Mouse (Mus musculus) embryonic facial prominence, embryonic 11.5 days (tissue): ENCODE data around the gene Slc39a3. TPM values are rescaled to one million over a fixed set of nuclear protein-coding genes. Genes with fewer than 3 reads are reported as not detected.

ENCODE experiments used
- ATAC-seq: fragments of 200-750 bp; cut with Nextera tagmentation; replicated peaks from 2 replicates; pipeline ENCODE4 v1.8.0; 2017; ENCODE audit warnings: low read depth; ENCODE audit not compliant: insufficient number of reproducible peaks, low FRiP score, low TSS enrichment
- DNase-seq: peaks from one replicate; pipeline ENCODE4 v3.0.0-alpha.2; 2015; ENCODE audit warnings: low spot score
- H3K27ac ChIP-seq: fragments of 300-500 bp; sonication (generic); replicated peaks from 2 replicates; pipeline ENCODE4 v1.5.1; 2014; ENCODE audit warnings: mild to moderate bottlenecking, low read depth, low read length, control low read depth
- H3K27me3 ChIP-seq: fragments of 300-500 bp; sonication (generic); 2 replicates; pipeline ENCODE4 v1.6.1; 2014; ENCODE audit warnings: mild to moderate bottlenecking, low read length, moderate library complexity, mixed read lengths; ENCODE audit not compliant: control insufficient read depth, insufficient read depth
- H3K36me3 ChIP-seq: fragments of 300-500 bp; sonication (generic); replicated peaks from 2 replicates; pipeline ENCODE4 v1.6.1; 2014; ENCODE audit warnings: low read depth, mild to moderate bottlenecking, low read length, moderate library complexity, mixed read lengths; ENCODE audit not compliant: control insufficient read depth, insufficient read depth
- H3K4me1 ChIP-seq: fragments of 300-500 bp; sonication (generic); 2 replicates; pipeline ENCODE4 v1.6.1; 2014; ENCODE audit warnings: low read length, mixed read lengths; ENCODE audit not compliant: control insufficient read depth, insufficient read depth
- H3K4me2 ChIP-seq: fragments of 300-500 bp; sonication (generic); 2 replicates; pipeline ENCODE4 v1.6.1; 2014; ENCODE audit warnings: low read depth, mild to moderate bottlenecking, control low read depth, low read length, moderate library complexity
- H3K4me3 ChIP-seq: fragments of 300-500 bp; sonication (generic); 2 replicates; pipeline ENCODE4 v1.5.1; 2014; ENCODE audit warnings: low read depth, low read length, control low read depth
- H3K9ac ChIP-seq: fragments of 300-500 bp; sonication (generic); replicated peaks from 2 replicates; pipeline ENCODE4 v1.6.1; 2014; ENCODE audit warnings: mild to moderate bottlenecking, control low read depth, low read length
- H3K9me3 ChIP-seq: fragments of 300-500 bp; sonication (generic); replicated peaks from 2 replicates; pipeline ENCODE4 v1.6.1; 2016; ENCODE audit warnings: mild to moderate bottlenecking, low read length, inconsistent platforms, mixed read lengths; ENCODE audit not compliant: control insufficient read depth
- WGBS: fragments of 180-500 bp; shearing (Covaris S2); extraction: QIAGEN DNeasy Blood & Tissue Kit; methylation state at CpG from one replicate; pipeline ENCODE4 v1.1.7; 2014; 5-methylcytosine and 5-hydroxymethylcytosine counted together
- polyA plus RNA-seq: library from polyadenylated mRNA; unstranded; fragments of >200 nt; fragmentation: Nextera tagmentation; extraction: Ambion mirVana; gene quantifications from 2 replicates; pipeline ENCODE4 v1.2.1, GENCODE M21; 2014

The Slc39a3 gene
- polyA plus RNA-seq, 1 experiment from 2014 or later: 7.2 TPM

DNA sequence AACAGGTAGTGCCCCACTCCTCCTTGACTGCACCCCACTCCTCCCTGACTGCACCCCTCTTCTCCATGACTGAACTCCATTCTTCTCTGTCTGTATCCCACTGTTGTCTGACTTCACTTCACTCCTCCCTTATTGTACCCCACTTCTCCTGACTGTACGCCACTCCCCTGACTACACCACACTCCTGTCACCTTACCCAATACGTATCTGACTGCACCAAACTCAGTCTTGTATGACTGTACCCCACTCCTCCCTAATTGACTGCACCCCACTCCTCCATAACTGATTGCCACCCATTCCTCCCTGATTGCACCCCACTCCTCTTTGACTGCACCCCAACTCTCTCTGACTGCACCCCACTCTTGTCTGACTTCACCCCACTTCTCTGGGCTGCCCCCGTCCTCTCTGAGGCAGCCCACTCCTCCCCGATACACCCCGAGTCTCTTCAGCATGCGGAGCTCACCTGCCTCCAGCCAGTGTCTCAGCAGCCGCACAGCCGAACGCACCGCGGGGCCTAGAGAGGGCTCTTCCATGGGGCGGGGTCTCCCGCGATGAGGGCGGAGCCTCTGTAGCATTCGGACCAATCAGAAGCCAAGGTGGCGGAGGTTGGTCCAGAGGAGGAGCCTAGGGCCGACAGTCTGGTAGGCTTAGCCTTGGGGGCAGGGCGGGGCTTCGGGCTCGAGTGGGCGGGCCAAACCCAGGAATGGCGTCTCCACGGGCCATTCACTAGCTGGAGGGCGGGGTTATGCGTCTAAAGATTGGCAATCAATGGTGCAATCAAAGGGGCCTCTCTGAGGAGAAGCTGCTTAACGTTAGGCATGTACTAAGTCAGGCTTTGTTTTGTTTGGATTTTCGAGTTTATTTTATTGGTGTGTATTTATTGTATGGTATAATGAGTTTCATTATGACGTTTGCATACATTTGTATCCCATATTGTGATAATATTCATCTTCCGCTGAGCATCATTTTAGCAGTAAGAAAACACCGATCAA, 22.5 kb downstream of the Slc39a3 start, which contains the start of gene Gng7:
Gng7 (minus strand) TSS at position 553 of the 992 bp plus-strand sequence.
- H3K9me3 ChIP-seq: no peaks in the 10 kb centered on the region
- WGBS: 9% methylated on average over 31 of the region's 31 CpGs
- H3K4me1 ChIP-seq: no peaks in the 10 kb centered on the region
- ATAC-seq (peak; percentile 91), DNase-seq (peak; percentile 98)
- H3K9ac ChIP-seq: peak within 1 kb of the TSS; percentile 51
- H3K36me3 ChIP-seq: no peaks in the 10 kb centered on the region
- no peaks in the 10 kb centered on the region for H3K27me3 ChIP-seq
- H3K27ac ChIP-seq: no peak within 1 kb of the TSS
- H3K4me3 ChIP-seq: peak within 1 kb of the TSS; percentile 42
- H3K4me2 ChIP-seq: peak within 1 kb of the TSS; percentile 57

- Histone ChIP-seq H3K4me1 (no peaks in the 10 kb centered on the region), H3K4me2 (no peak overlapping the region), H3K27ac (no peak overlapping the region), H3K36me3 (no peaks in the 10 kb centered on the region), H3K27me3 (no peaks in the 10 kb centered on the region), H3K4me3 (no peak overlapping the region), H3K9ac (no peak overlapping the region), H3K9me3 (no peaks in the 10 kb centered on the region)
- ATAC-seq (no peak), DNase-seq (no peak)
- WGBS: 64% methylated on average over 6 of the region's 6 CpGs
Measured at GRCm38 (mm10) chr10:81010851-81011250, 26.4 kb downstream of the Slc39a3 start.

DNA sequence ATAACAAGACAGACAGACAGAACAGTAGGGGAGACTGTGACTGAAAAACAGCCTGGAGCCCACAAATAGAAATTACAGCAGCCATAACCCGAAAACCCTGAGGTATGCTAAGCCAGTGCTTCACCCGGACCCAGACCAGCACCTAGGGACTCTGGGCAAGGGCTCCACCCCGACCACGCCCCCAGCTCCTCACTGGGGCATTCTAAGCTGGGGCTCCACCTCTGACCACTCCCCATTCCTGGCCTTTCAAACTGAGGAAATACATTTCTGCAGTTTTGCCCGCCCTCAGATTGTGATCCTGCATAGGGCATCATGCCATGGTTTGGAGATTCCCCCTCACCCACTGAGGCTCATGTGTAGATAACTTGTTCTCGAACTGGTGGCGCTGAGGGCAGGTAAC, 30.0 kb downstream of the Slc39a3 start:
- Histone ChIP-seq H3K9me3 (no peaks in the 10 kb centered on the region), H3K27me3 (no peaks in the 10 kb centered on the region), H3K4me2 (no peak overlapping the region), H3K4me1 (no peaks in the 10 kb centered on the region), H3K4me3 (no peak overlapping the region), H3K9ac (no peak overlapping the region), H3K36me3 (no peaks in the 10 kb centered on the region), H3K27ac (no peak overlapping the region)
- no peak for ATAC-seq
- 33% methylated on average over 7 of the region's 7 CpGs for WGBS
- no peak for DNase-seq

DNA sequence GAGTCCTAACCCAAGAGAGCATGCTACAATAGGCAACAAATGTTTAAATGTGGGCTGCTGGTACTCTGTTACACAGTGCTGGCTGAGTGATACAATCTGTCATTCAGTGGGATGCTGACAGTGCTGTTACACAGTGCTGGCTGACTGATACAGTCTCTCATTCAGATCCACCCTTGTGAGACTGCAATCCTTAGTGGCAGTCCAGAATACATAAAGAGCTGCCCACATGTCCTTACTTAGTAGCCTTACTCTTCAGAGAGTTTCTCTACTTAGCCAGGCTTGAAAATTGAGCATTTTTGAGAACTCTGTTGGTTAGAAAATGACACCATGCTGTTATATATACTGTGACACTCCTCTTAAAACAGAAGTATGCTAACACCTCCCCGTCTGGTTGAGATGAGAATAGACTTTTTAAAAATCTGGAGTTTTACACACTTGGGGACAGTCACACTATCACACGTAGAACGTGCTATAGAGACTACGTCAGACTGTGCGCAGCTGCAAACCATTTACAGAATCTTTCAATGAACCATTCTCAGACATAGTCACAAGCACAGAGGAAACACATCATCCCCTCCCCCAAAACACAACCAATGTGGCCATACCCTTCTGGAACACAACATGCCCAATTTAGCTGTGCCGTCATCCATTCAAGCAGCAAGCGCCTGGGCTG, 31.1 kb downstream of the Slc39a3 start:
- DNase-seq: no peak
- no peaks in the 10 kb centered on the region for H3K4me1 ChIP-seq
- 88% methylated on average over 7 of the region's 7 CpGs for WGBS
- H3K27me3 ChIP-seq: no peaks in the 10 kb centered on the region
- ATAC-seq: no peak
- H3K9me3 ChIP-seq: no peaks in the 10 kb centered on the region
- no peak overlapping the region for H3K4me2 ChIP-seq
- no peaks in the 10 kb centered on the region for H3K36me3 ChIP-seq
- H3K27ac ChIP-seq: no peak overlapping the region
- H3K9ac ChIP-seq: no peak overlapping the region
- no peak overlapping the region for H3K4me3 ChIP-seq

GRCm38 (mm10) chr10:81001161-81001560, 36.1 kb downstream of the Slc39a3 start:
- no peaks in the 10 kb centered on the region for H3K4me1 ChIP-seq
- DNase-seq: no peak
- no peaks in the 10 kb centered on the region for H3K27me3 ChIP-seq
- no peaks in the 10 kb centered on the region for H3K9me3 ChIP-seq
- no peak overlapping the region for H3K27ac ChIP-seq
- H3K4me2 ChIP-seq: no peak overlapping the region
- no peak overlapping the region for H3K9ac ChIP-seq
- H3K36me3 ChIP-seq: no peaks in the 10 kb centered on the region
- ATAC-seq: no peak
- H3K4me3 ChIP-seq: no peak overlapping the region
- 66% methylated on average over 10 of the region's 10 CpGs for WGBS

- DNase-seq (no peak), ATAC-seq (no peak)
- no peak overlapping the region for H3K27ac ChIP-seq
- H3K4me2 ChIP-seq: no peak overlapping the region
- H3K4me3 ChIP-seq: no peak overlapping the region
- no peaks in the 10 kb centered on the region for H3K36me3 ChIP-seq
- 52% methylated on average over 28 of the region's 28 CpGs for WGBS
- H3K9ac ChIP-seq: no peak overlapping the region
- H3K4me1 ChIP-seq: no peaks in the 10 kb centered on the region
- no peaks in the 10 kb centered on the region for H3K27me3 ChIP-seq
- no peaks in the 10 kb centered on the region for H3K9me3 ChIP-seq
Measured at GRCm38 (mm10) chr10:81000197-81001062, 36.8 kb downstream of the Slc39a3 start.

DNA sequence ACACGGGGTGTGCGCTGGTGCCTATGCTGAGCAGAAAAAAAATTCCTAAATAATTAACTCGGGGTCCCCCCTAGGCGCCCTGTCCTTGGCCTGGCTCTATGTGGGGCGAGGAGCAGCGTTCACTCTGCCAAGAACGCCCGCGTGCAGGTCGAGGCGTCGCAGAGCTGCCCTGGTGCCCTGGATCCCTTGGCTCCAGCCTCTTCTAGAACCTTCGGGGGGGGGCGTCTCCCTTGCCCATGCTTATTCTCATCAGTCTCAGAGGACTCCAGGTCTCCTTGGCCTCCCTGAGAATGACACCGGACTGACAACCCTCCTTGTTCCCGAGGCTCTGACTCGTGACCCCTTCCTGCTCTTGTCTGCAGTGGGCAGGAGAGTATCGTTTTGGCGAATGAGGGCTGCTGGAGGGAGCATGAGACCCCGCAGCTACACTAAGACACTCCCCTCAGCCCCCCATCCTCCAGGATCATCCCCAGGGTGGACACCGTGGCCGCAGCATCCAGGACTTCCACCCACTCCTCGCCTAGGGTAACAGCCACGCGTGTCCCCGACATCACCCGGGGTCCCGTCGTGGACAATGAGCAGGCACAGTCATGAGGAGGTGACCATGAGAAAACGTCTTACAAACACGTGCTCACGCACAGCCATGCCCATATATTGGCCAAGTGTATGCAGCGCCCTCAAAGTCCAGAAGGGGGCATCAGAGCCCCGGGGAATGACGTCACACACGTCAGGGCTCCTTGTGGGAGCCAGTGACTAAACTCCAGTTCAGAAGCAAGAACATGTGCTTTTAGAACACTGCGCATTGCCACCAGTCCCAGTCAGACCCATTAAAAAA, 37.6 kb downstream of the Slc39a3 start:
- H3K4me3 ChIP-seq: no peak overlapping the region
- peak; percentile 89 for DNase-seq
- no peak overlapping the region for H3K9ac ChIP-seq

More for the DNA sequence above, 37.6 kb downstream of the Slc39a3 start:
- Histone ChIP-seq H3K27me3 (no peaks in the 10 kb centered on the region), H3K27ac (no peak overlapping the region), H3K9me3 (no peaks in the 10 kb centered on the region), H3K36me3 (no peaks in the 10 kb centered on the region), H3K4me2 (no peak overlapping the region), H3K4me1 (no peaks in the 10 kb centered on the region)
- peak; percentile 54 for ATAC-seq
- 32% methylated on average over 37 of the region's 37 CpGs for WGBS
